Mouse (Mus musculus) megakaryocyte, adult 5-6 weeks (primary cell): Measurements from ENCODE around the gene Mindy1. TPM values are rescaled to one million over a fixed set of nuclear protein-coding genes. Genes with fewer than 3 reads are reported as not detected.

Experiments used
- ATAC-seq: 2 replicates; pipeline ENCODE4 v1.8.0; 2016; ENCODE audit warnings: mild to moderate bottlenecking, inconsistent platforms; ENCODE audit not compliant: poor library complexity, severe bottlenecking
- total RNA-seq, 2 experiments: library from RNA; stranded (forward) in 1 of 2; stranded (reverse) in 1 of 2; fragments of 153-499, 151-499 nt in 1 of 2; fragments of 221-1000, 200-1000 nt in 1 of 2; gene quantifications; 2 replicates each; pipeline versions ENCODE4 v1.2.3 to v1.2.4; 2015 to 2017

Mindy1 gene
- total RNA-seq (2015) (49.5 and 55.2 TPM in 2 replicates), total RNA-seq (2017) (44.0 and 54.1 TPM in 2 replicates)

DNA sequence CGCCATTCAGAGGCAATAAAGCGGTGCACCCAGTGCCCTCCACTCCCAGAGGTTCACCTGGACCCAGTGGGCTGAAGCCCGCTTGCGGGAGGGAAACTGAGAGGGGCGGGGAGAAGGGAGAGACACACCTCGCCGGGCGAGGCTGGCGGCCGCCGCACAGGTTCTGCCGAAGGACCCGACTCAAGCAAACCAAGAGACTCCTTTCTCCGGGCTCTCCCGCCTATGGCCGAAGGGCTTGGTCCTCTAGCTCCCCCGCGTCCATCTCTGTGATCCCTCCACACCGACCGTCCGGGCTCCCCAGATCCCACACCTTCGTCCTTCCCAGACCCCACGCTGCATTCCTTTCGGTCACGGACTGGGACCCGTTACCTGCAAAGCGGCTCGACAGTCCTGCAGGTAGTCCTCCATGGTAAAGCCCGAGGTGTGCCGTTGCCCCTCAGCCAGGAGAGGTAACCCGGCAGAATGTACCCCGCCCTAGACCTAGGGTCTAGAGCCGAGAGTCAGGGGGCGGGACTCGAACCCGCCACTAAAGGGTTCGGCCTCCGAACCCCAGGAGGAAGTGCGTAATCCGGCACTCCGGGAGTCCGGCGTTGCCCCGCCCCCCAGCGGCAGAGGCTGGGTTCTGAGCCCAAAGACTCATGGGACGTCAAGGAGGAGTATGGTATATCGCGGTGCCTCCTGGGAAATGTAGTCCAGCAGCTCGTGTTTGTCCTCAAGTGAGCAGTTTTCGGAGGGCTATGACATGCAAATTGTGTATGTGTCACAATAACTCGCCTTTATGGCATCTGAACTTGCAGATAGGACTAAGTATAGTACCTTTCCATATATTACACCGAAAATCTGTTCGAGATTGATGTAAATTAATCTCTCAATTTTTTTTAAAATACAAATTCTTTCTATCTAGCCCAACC is at the start of gene Mindy1, which contains the start of gene Prune1:
Gene Mindy1, plus strand, starts transcription at position 130 of the 911 bp plus-strand sequence.
Gene Prune1, minus strand, starts transcription at position 861 of the 911 bp plus-strand sequence.
- peak; percentile 80 for ATAC-seq

DNA sequence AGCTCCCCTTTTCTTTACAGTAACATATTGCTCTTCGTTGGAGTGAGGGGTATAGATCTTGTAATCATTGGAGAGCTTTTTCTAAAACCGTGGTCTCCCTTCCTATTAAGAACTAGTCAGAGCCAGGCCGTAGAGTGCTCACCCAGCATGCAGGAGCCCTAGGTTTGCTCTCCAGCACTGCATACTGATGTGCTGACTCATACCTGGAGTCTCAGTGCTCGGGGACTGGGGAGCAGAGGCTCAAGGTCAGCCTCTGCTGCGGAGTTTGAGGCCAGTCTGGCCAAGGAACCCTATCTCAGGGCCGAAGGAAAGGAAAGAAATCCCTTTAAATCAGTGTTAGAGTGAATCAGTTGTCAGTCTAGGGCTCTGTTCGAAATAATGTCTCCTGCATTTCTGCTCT is 48.4 kb upstream of the Mindy1 start:
- ATAC-seq, result no peak

DNA sequence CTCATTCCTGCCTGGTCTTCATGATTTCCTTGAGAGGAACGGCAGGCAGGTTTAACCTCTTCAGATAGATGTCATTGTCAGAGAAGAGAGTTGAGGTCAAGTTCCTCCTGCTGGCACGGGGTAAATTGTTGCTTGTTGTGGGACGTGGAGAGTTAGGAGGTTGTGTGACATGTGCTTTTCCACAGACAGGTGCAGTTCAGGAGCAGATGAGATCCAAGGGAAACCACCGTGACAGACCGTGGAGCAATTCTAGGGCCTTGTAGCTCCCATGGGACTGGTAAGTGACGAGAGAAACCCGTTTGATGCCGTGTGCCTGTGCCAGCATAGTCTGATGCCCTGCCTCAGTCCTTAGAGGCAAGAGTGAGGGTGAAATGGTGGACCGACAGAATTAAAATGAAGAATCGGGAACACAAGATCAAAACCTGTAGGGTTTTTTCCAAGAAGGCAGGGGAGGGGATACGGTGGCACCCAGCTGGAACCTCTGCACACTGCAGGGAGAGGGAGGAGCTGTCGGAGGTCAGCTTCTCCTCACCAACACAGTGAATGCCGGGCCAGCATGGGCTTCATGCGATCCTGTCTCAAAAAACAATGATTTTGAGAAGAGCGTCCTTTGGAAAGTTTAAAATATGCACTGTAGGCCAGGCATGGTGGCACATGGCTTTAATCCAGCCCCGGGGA is 47.7 kb upstream of the Mindy1 start:
- no peak for ATAC-seq

DNA sequence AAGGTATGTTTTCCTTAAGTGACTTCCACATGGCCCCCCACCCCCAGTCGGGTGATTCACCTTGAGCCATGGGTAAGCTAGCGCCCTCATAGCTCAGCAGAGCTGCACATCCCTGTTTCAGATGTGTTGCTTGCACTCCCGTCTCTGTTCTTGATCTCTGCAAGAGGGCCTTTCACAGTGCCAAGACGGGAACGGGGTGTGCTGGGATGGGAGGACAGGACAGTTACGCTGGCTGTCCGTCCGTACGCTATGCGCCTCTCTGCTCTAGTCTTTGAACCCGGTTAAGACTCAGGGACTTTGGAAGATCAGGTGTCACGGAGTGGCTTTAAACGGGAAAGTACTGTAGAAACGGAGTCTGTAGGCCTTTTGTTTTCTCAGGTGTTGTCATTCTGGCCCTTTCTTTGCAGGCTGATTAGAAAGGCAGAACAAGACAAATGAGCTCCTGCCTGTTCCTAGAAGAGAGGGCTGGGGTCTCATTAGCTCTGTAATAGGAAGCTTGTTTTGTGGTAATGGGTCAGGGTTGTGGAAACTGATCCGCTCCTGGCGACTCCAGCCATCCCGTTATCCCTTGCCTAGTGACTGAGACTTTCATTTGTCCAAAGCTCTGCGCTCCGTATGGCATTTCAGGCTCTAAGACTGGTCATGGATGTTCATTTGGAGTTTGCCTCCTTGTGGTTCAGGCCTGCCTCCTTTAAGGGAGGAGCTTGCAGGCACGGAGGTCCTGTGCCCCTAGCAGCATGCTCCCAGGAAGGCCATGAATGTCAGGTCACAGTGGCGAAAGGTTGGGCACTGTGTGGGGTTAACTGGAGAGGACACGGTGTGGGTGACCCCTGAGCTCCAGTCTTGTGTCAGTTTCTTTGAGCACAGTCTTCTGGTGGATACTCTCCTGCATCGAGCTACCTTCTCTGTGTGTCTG is 45.5 kb upstream of the Mindy1 start:
- no peak for ATAC-seq

DNA sequence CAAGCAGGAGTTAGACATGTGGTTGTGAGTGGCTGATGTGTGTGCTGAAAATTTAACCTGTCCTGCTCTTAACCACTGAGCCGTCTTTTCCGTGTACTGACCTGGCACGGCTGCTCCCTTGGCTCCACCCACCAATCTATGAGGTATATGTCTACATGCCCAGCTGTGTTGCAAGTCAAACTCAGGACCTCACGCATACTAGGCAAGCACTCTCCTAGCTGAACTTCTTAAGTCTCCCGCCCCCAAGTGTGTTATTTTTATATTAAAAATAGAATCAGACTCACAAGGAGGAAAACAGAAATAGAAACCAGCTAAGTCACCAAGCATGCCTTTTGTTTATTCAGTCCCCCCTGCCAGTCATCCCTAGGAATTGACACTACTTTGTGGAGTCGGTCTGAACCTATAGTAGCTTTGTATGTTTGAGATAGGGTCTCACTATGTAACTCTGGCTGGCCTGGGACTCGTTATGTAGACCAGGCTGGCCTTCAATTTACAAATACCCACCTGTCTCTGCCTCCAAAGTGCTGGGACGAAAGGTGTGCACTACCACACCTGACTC is 43.5 kb upstream of the Mindy1 start:
- no peak for ATAC-seq

DNA sequence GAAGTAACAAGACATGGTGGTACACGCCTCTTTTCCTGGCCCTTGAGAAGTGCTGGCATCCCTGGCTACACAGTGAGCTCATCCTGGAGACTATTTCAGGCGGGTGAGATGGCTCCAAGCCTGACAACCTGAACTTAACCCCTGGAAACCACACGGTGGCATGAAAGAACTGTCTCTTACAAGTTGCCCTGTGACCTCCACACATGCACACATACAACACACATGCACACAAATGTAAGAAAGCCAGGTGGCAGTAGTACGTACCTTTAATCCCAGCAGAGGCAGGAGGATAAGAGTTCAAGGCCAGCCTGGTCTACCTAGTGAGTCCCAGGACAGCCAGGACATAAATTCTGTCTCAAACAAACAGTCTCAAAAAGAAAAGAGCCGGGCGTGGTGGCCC is 42.1 kb upstream of the Mindy1 start:
- ATAC-seq, result no peak

DNA sequence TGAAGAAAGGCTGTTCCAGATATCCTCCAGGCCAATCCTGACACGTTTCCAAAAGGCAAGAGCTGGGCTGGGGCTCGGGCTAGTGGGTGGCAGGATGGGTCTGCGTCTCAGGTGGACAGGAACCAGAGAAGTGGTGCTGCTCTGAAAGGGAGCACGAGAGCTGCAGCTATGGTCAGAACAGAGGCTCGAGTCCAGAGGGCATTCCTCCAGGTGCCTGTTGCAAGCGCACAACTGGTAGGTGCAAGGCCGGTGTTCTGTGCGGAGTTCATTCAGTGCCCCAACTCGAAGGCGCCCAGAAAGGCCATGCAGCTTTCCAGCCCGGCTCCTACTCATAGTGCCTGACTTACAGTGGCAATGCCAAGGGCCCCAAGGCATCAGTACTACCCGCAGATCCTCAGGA is 41.2 kb upstream of the Mindy1 start:
- no peak for ATAC-seq

DNA sequence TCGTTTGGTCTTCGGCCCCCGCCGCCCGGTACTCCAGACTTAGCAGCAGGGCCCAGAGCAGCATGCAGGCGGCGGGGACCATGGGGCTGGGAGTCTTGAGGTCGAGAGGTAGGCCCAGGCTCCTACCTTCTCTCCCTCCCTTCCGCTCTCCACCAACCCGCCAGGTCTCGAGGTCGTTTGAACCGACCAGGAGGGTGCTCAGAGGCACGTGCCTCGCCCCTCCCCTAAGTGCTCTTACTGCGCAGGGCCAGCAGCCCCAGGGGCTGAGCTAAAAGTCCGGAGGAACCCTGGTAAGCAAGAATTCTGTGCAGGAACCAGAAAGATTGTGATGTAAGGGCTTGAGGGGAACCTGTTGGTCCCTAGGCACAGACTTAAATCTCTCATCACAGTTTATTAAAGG is 40.2 kb upstream of the Mindy1 start:
- peak; percentile 24; the same call in 1 of the 2 replicates for ATAC-seq

DNA sequence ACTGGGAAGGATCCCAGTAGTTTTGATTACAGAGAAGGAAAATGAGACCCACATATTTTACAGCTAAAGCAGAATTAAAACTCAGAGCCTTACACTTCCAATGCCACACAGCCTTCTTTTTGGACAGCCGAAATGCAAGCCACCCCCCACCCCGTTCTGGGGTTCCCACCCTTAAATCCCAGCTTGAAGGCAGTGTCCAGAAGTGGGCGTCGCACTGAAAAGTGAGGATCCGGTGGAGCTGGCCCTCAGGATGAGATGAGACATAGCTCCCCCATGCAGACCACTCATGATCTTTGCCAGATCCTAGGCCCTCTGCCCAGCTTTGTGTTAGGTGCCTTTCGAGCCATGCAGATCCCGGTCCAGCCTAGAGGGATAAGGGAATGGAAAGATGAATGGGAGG is 39.6 kb upstream of the Mindy1 start, which contains the start of gene Gm128:
Gene Gm128, minus strand, starts transcription at position 101 of the 400 bp plus-strand sequence.
- no peak for ATAC-seq

DNA sequence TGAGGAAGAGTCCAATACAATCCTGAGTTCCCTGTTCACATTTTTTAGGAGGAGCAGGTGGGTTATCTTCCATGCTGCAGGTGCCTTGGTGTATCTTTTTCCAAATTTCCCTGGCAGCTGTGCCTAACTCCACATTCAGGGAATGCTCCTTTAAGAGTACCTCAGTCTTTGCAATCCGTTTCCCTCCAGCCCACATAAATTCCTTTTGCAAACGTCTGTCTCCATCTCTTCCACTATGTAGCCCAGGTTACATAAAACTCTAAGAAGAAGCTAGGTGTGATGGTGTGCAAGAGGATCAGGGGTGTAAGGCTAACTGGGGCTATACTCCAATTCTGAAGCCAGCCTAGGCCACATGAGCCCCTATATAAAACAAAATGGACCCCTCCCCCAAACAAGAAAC is 38.1 kb upstream of the Mindy1 start:
- no peak for ATAC-seq

DNA sequence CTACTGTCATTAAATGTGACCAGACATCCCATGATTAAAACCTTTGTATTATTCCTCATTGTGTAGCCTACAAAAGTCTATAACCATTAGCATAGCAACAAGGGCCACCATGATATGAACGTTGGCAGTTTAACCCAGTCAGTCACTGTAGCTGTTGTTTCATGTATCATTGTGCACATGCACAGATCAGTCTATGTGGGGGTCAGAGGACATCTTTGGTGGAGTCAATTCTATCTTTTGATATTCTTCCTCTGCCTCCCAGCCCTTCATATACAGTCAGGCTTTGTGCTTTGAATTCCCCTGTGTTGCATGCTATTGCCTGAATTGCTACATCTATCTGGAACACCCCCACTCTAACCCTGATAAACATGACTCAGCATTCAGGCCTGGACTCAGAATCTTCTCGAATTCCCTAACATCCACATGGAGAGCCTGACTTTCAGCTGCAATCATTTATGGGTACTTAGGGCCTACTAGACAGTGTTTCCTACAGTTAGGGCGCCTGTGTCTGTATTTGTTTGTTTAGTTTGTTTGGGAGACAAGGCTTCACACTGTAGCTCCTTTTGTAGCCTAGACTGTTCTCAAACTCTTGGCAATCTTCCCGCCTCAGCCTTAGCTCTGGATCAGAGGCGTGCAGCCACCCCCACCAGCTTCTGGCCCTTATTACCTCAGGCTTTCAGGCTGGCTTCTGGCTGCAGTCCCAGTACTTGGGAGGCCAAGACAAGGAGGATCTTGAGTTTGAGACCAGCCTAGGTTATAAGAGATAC is 34.5 kb upstream of the Mindy1 start:
- 0 out of 2 replicates have a peak, but pooled peaks have one; percentile 24 for ATAC-seq

DNA sequence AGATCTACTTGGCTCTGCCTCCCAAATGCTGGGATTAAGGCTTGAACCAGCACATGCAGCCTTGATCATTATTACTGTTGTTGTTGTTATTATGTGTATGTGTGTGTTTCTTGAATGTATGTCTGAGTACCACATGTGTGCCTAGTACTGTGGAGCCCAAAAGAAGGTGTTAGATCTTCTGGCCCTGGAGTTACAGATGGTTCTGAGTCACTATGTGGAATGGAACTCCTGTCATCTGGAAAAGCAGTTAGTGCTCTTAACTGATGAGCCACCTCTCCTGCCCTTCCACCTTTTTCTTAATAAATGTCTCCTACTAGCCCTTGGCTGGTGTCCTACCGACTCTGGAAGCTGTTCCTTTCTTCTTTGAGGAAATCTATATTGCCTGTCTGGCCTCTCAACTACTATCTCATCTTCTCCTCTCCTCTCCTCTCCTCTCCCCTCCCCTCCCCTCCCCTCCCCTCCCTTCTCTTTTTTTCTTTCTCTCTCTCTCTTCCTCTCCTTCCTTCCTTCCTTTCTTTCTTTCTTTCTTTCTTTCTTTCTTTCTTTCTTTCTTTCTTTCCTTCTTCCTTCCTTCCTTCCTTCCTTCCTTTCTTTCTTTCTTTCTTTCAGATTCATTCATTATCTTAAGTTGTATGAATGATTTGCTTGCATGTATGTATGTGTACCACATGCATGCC is 33.3 kb upstream of the Mindy1 start:
- ATAC-seq, result no peak

DNA sequence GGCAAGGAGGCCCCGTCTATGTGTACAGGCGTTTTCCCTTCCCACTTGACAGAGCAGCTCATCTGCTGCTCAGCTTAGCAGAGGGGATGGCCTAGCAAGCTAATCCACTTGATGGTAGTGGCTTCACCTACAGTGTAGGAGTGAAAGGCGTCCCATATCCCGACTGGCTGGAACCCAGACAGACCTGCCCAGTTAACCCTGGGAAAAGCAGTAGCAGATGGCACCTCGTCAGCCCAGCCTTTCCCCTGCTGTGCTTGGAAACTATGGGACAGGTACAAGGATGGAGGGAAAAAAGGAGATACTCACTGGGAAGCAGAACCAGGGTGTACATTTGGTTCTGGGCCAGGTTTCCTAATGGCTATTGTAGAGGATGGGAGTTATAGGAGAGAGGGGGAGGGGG is 30.8 kb upstream of the Mindy1 start:
- ATAC-seq, result no peak

DNA sequence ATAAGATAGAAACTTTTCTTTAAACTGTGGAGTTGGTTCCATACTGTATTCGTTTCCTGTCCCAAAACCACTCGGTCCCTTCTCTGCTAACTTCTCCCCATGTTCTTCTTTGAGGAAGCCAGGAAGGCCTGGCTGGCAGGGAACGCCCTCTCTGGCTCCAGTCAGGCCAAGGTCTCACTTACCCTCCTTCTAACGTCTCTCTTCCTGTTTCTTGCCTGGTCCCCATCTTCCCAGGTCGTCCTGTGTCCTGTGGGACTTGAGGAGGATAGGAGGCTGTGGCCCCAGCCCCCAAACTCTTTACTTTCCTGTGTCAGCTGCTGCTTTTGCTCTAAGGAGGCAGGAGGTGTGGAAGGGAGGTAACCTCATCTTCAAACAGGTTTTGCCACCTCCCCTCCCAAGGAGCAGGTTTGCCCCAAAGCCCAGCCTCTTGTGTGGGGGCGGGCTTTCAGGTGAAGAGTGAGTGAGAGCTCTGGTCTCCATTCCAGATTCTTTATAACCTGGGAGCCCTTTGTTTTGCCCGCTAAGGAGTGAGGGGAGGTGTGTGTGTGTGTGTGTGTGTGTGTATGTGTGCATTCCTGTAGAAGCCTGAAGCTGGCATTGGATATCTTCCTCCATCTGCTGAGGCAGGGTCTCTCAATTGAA is 30.2 kb upstream of the Mindy1 start, which contains the start of gene Bnipl:
Gene Bnipl, minus strand, starts transcription at position 411 of the 642 bp plus-strand sequence.
- no peak for ATAC-seq

DNA sequence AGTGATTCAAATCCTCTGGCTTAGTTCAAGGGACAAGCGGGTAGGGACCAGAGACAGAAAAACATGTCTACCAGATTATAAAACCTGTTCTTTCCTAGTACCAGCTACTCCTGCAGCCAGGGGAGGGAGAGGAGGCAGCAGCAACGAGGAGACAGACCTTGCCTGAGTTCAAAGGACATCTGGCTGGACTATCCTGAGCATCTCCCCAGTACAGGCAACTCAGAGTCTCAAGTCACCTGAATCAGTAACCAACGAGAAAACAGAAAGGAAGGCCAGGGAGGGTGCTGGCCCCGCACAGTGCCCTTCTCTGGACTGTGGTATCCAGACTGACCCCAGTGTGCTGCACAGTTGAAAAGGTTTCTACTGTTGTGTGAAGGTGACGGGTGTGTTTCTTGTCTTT is 24.2 kb upstream of the Mindy1 start:
- no peak for ATAC-seq

DNA sequence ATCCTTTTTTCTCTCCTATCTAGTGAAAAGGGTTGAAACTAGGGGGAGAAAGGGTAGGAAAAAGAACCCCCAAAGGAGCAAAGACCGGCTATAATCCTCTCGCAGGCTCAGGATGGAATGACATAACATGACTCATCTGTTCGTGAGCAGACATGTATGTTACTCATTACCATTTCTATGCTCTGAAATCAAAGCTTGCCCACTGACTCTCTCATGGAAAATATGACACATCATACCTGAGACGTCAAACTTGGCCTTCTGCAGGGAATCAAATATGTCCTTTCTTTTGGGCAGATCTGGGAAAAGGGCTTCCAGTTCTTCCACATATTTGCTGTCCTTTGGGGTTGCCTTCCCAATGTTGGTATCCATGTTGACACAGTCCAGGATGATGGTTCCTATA is 19.2 kb upstream of the Mindy1 start:
- ATAC-seq, result no peak

DNA sequence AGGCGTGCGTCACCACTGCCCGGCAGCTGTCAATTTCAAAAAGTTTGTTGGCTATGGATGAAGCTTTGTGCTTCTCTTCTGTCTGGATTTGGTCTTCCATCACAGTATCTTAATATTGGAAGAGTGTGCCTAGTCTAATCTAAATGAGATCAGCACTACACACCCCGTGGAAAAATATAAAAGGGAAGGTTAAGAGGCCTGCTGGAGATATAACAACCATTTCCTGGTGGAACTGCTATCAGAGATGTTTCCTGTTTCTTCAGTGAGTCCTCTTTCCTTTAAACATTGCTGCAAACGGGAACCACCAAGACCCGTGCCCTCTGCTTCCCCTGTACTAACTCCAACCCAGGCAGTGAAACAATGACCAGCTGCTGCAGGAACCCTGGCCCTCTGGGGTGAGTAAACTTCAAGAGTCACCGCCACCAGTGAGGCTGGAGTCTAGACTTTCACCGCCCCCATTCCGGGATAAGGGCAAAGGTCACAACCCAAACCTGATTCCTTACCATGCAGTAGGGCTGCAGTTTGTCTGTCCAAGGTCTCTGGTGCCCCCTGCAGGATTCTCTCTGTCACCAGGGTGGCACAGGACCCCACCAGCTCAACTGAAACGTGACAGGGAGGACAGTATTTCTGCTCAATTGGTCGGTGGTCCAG is 17.9 kb upstream of the Mindy1 start:
- ATAC-seq, result peak; percentile 99

DNA sequence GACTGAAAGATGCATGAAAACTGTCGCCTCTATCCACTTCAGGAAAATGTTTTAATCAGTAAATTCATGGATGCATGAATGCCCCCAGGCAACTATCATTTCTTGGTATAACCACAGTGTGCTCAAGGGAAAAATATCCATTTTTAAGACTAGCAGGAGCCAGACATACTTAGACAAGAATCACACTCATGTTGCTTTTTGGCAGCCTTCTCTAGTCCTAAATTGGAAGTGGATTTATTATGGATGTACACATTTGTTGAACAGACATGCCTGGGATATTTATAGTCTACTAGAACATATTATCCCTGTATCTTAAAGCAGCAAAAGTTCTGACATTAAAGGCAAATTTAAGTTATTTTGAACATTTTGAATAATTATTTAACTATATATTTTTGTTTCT is 16.4 kb upstream of the Mindy1 start:
- no peak for ATAC-seq
